ENCODE assay signal across 14 mouse cellular contexts in the genomic region with DNA sequence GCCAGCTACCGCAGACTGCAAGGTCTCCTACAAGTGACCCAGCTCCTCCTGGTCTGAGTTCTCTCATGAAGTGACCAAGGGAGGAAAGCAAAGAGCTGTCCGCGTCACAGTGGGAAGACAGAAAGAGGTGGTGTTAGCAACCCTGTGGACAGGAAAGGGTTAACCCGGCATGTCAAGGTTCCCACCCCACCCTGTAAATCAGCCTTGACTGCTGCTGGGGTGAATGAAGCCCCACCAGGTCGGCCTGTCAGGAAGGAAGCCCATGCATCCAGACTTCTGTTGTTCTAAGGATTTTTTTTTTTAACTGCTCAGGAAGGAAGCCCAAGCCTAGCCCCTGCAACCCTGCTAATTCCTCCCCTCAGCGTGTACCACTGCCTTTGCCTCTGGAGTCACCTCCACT. TPM values are rescaled to one million over a fixed set of nuclear protein-coding genes. Genes with fewer than 3 reads are reported as not detected.
DNase-seq lines count a peak whose midpoint lies in the region; ATAC-seq lines count a peak whose summit lies in the region.
"Had no signal": no experiment of that assay in that cellular context is flagged by ENCODE, and none has a peak within 500 bp of the region (broad histone marks: within the 10 kb centered on the region; RNA-seq: fewer than 3 reads in every experiment).

No protein-coding gene starts in this region.

- no peaks in the 10 kb centered on the region for H3K9me3 ChIP-seq in kidney, embryonic 16.5 days (ENCODE audit: low read length)
- H3K9me3 ChIP-seq: lung, embryonic 15.5 days; stomach, embryonic 15.5 days had no signal

- H3K4me2 ChIP-seq in kidney, embryonic 16.5 days (replicated peaks; ENCODE audit: low read depth, low read length), result no peak overlapping the region
- H3K4me2 ChIP-seq: lung, embryonic 15.5 days; stomach, embryonic 15.5 days had no signal

- no peaks in the 10 kb centered on the region for H3K36me3 ChIP-seq in kidney, embryonic 16.5 days (ENCODE audit: insufficient read depth, low read length)
- H3K36me3 ChIP-seq: lung, embryonic 15.5 days; stomach, embryonic 15.5 days had no signal

- WGBS in kidney, embryonic 16.5 days, result 23% methylated on average over 6 of the region's 6 CpGs

- H3K4me3 ChIP-seq in kidney, embryonic 16.5 days (ENCODE audit: low read length), result no peak overlapping the region
- H3K4me3 ChIP-seq: erythroblast, embryonic 14.5 days; lung, embryonic 15.5 days; stomach, embryonic 15.5 days had no signal

- no peak overlapping the region for H3K9ac ChIP-seq in kidney, embryonic 16.5 days (replicated peaks; ENCODE audit: low read length)
- H3K9ac ChIP-seq: lung, embryonic 15.5 days; stomach, embryonic 15.5 days had no signal

- ATAC-seq in kidney, embryonic 16.5 days (ENCODE audit: low FRiP score, low TSS enrichment), result no peak

- peaks cover 70% of the 10 kb centered on the region for H3K27me3 ChIP-seq in kidney, embryonic 16.5 days (ENCODE audit: insufficient read depth, low read length)

- H3K27ac ChIP-seq in kidney, embryonic 16.5 days (ENCODE audit: low read length), result no peak overlapping the region; the same call in 1 of the 2 replicates
- H3K27ac ChIP-seq: stomach, embryonic 15.5 days had no signal

- peak; percentile 25 for DNase-seq in adrenal gland, adult 2 months
- DNase-seq in adrenal gland, postnatal 4 days (ENCODE audit: low spot score in 2 of 2), result no peak
- DNase-seq in kidney, postnatal 14 days, result peak; percentile 32
- peak; percentile 36 for DNase-seq in thymus, postnatal 0 days (ENCODE audit: low spot score)
- no peak for DNase-seq in thymus, adult 18-20 months
- no peak for DNase-seq in MN1 (ENCODE audit: low spot score)
- DNase-seq in layer of hippocampus, adult 9-11 months, result no peak
- DNase-seq: cerebellum, postnatal 14 days; heart, adult 18-20 months; heart, postnatal 4 days had no signal

- peaks cover 17% of the 10 kb centered on the region for H3K4me1 ChIP-seq in kidney, embryonic 16.5 days (ENCODE audit: insufficient read depth, low read length)

RNA-seq across cellular contexts. Expression of a gene that starts 16.9 kb away (rescaled TPM):
- total RNA-seq in adrenal gland, adult 2 months (2021), result 10 to 100 TPM; 79.4 to 97.0 TPM
- 111 and 119 TPM in 2 replicates for polyA plus RNA-seq in adrenal gland, adult 2 months (2012; rRNA removed)
- 100 to 1,000 TPM; 107 to 110 TPM for total RNA-seq in adrenal gland, postnatal 4 days (2021)
- polyA plus RNA-seq in kidney, embryonic 16.5 days (2015; fragmentation: Nextera tagmentation; extraction: Ambion mirVana), result 71.5 and 76.0 TPM in 2 replicates
- 69.2 and 74.0 TPM in 2 replicates for polyA plus RNA-seq in thymus, postnatal 0 days (2015; fragmentation: Nextera tagmentation; extraction: Ambion mirVana)

Comparison
In these comparisons a context has a peak if more than half of its experiments do, and no peak if none do; other contexts are left out.
1. DNase-seq: peak in adrenal gland, adult 2 months (single experiment), kidney, postnatal 14 days (single experiment) and thymus, postnatal 0 days (single experiment); none in adrenal gland, postnatal 4 days (0 of 2), thymus, adult 18-20 months (0 of 2), MN1 (single experiment) and layer of hippocampus, adult 9-11 months (single experiment).